In the genomic region with DNA sequence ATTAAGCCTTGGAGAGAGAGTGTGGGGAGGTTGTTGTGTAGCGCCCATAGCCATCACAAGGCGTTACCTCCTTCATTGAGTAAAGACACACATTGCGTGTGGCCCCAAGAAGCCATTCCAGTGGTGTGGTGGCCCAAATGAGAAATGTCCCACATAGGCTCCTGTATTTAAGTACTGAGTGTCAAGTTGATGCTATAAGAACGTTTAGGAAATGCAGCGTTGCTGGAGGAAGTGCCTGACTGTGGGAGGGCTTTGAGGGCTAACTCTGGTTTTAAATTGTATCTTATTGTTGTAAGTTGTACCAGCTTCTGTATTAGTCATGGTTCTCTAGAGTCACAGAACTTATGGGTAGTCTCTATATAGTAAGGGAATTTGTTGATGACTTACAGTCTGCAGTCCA, we compare ENCODE assay signal across 35 mouse cellular contexts. TPM values are rescaled to one million over a fixed set of nuclear protein-coding genes. Genes with fewer than 3 reads are reported as not detected.
"Had no signal": no experiment of that assay in that cellular context is flagged by ENCODE, and none has a peak within 500 bp of the region (broad histone marks: within the 10 kb centered on the region; RNA-seq: fewer than 3 reads in every experiment).

No protein-coding gene starts in this region.

- H3K36me3 ChIP-seq: midbrain, embryonic 15.5 days had no signal

- H3K27me3 ChIP-seq: limb, embryonic 13.5 days; limb, embryonic 15.5 days; liver, embryonic 12.5 days; liver, embryonic 13.5 days; liver, embryonic 15.5 days; lung, embryonic 15.5 days; megakaryocyte, embryonic 14.5 days; midbrain, embryonic 12.5 days; midbrain, embryonic 13.5 days; midbrain, embryonic 15.5 days; neural tube, embryonic 12.5 days had no signal

- DNase-seq: left cerebral cortex, postnatal 4 days; liver; liver, embryonic 13.5 days; liver, postnatal 0 days; lung, adult 18-20 months; lung, adult 2 months; lung, embryonic 14.5 days; lung, postnatal 10 days; lung, postnatal 14 days; lung, postnatal 36 days; lung, postnatal 4 days had no signal

- H3K9ac ChIP-seq: limb, embryonic 12.5 days; limb, embryonic 13.5 days; limb, embryonic 15.5 days; liver, embryonic 12.5 days; liver, embryonic 13.5 days; liver, embryonic 14.5 days; liver, embryonic 15.5 days; liver, postnatal 0 days; lung, embryonic 14.5 days; lung, embryonic 15.5 days; midbrain, embryonic 12.5 days; midbrain, embryonic 13.5 days; midbrain, embryonic 15.5 days; neural tube, embryonic 12.5 days had no signal

- H3K4me3 ChIP-seq: limb, embryonic 10.5 days; limb, embryonic 12.5 days; limb, embryonic 13.5 days; limb, embryonic 15.5 days; liver, embryonic 12.5 days; liver, embryonic 13.5 days; liver, embryonic 15.5 days; lung, embryonic 15.5 days; megakaryocyte, embryonic 14.5 days; midbrain, embryonic 10.5 days; midbrain, embryonic 12.5 days; midbrain, embryonic 13.5 days; midbrain, embryonic 15.5 days; myocyte; neural tube, embryonic 12.5 days had no signal

- H3K9me3 ChIP-seq: limb, embryonic 10.5 days; limb, embryonic 12.5 days; limb, embryonic 13.5 days; limb, embryonic 15.5 days; liver, embryonic 12.5 days; liver, embryonic 13.5 days; liver, embryonic 15.5 days; lung, embryonic 15.5 days; megakaryocyte, embryonic 14.5 days; midbrain, embryonic 10.5 days; midbrain, embryonic 12.5 days; midbrain, embryonic 13.5 days; midbrain, embryonic 15.5 days; neural tube, embryonic 12.5 days had no signal

- ATAC-seq: liver, embryonic 12.5 days; liver, postnatal 0 days; lung, postnatal 0 days; midbrain, embryonic 13.5 days; midbrain, embryonic 15.5 days; midbrain, embryonic 16.5 days had no signal

- H3K4me2 ChIP-seq: limb, embryonic 12.5 days; limb, embryonic 13.5 days; limb, embryonic 15.5 days; liver, embryonic 11.5 days; liver, embryonic 12.5 days; liver, embryonic 13.5 days; liver, embryonic 15.5 days; lung, embryonic 14.5 days; lung, embryonic 15.5 days; midbrain, embryonic 12.5 days; midbrain, embryonic 13.5 days; midbrain, embryonic 15.5 days; neural tube, embryonic 12.5 days had no signal

- H3K4me1 ChIP-seq: liver, embryonic 12.5 days; liver, embryonic 13.5 days; liver, embryonic 15.5 days had no signal

- H3K27ac ChIP-seq: limb, embryonic 10.5 days; limb, embryonic 12.5 days; limb, embryonic 13.5 days; limb, embryonic 15.5 days; liver, embryonic 12.5 days; liver, embryonic 13.5 days; liver, embryonic 14.5 days; liver, embryonic 15.5 days; lung, embryonic 15.5 days; macrophage; midbrain, embryonic 10.5 days; midbrain, embryonic 12.5 days; midbrain, embryonic 13.5 days; midbrain, embryonic 15.5 days; neural tube, embryonic 12.5 days had no signal

RNA-seq across cellular contexts. Expression of a gene that starts 49.2 kb away (rescaled TPM):
- polyA plus RNA-seq: limb, embryonic 11.5 days; limb, embryonic 12.5 days; liver, adult 2 months; liver, embryonic 12.5 days; liver, embryonic 13.5 days; liver, embryonic 14.5 days; liver, embryonic 15.5 days; liver, embryonic 16.5 days; liver, postnatal 0 days; lung, adult 2 months; lung, embryonic 14.5 days; lung, embryonic 15.5 days; lung, embryonic 16.5 days; macrophage; midbrain, embryonic 12.5 days; myocyte; neural tube, embryonic 11.5 days had no signal
